In the genomic region with DNA sequence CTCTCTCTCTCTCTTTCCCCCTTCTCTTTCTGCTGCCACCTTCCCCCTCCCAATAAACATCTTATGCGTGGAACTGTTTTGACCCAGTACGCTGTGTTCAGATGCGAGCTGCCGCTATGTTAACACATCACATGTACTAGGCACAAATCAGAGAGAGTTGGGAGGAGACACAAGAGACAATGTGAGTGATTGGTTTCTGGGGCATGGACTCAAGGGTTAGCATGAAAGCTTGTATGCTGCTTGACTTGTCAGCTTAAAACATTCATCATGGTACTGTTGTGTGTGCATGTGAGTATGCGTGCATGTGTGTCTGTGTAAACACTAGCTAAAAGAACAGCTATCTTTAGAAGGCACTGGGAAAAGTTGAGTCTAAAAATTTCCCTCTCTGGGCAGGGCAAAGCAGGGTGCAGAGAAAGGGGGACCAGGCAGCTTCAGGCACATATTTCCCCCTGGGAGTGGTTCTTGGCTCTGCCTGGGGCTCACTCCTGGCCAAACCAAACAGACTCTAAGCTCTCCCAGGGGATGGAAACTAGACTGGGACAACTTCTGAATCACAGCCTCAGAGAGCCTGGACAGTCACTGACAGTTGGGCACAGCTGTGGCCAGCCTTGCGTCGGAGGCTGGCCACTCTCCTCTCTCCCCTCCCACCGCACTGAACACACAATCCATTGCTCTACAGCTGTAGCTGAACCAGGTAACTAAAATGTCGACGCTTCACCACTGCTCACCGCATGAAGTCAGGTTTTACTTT, we compare ENCODE assay signal across 1 mouse cellular context.
A peak's percentile ranks its signal among the peaks of the same experiment; 100 is the strongest.
TF ChIP-seq lines count a peak whose summit lies in the region.

No protein-coding gene starts in this region.

TF ChIP-seq in myocyte, 11 proteins besides CTCF, POLR2A, EP300 and RAD21 (continued from another document):
- peak; percentile 55 to 88 (median 71) for TF ChIP-seq MYOG (IDR thresholded peaks at IDR 0.05; ENCODE audit: control insufficient read depth in 1 of 3, insufficient read depth in 1 of 3, insufficient read length in 2 of 3, low read depth in 2 of 3)
- TF ChIP-seq E2F4 (IDR thresholded peaks at IDR 0.05; ENCODE audit: insufficient read depth), result no peak
- peak; percentile 67 for TF ChIP-seq POLR2AphosphoS2 (IDR thresholded peaks at IDR 0.05; ENCODE audit: insufficient read length, low read depth)
- TF ChIP-seq TCF3 (IDR thresholded peaks at IDR 0.05; ENCODE audit: insufficient read length, low read depth), result peak; percentile 70
- TF ChIP-seq TCF12 (IDR thresholded peaks at IDR 0.05; ENCODE audit: insufficient read depth, poor library complexity, severe bottlenecking), result peak; percentile 73
- TF ChIP-seq CEBPB (IDR thresholded peaks at IDR 0.05; ENCODE audit: insufficient read depth, poor library complexity, severe bottlenecking), result no peak
